Mouse (Mus musculus): Measurements from ENCODE around the gene Cntd1. TPM values are rescaled to one million over a fixed set of nuclear protein-coding genes. Genes with fewer than 3 reads are reported as not detected.
"Not testable (repeated sequence)": the region's sequence is repeated elsewhere in the genome, so short reads cannot be mapped to it uniquely, and the experiment has no call there.

Gene Cntd1
- total RNA-seq, 2 experiments from 2014 or later, result 0.32 to 0.39 TPM

DNA sequence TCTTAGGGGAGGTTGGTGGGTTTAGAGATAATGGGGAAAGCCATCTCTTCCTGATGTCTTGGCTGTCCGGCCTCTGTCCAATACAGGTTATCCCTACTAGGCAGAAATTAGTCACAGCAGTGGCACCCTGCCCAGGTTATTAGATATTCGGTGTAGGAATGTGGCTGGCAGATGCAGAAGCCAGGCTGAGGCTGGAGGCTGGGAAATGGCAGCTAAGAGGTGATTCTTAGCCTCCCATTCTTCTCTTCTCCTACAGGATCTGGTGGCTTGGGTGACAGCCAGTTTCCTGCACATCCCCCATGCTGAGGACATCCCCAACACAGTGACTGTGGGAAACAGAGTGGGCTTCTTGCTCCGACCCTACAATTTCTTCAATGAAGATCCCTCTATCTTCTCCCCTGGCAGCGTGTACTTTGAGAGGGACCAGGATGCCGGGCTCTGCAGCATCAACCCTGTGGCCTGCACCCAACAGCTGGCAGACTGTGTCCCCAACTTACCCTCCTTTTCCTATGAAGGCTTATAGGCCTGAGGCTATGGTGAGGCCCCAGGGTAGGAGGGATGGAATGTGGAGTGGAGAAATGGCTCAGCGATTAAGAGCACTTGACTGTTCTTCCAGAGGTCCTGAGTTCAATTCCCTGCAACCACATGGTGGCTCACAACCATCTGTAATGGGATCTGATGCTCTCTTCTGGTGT is 50.3 kb downstream of the Cntd1 start:
- DNase-seq (ENCODE audit: low spot score in 2 of 2), result peak in 1 of 2 experiments; percentile 70

DNA sequence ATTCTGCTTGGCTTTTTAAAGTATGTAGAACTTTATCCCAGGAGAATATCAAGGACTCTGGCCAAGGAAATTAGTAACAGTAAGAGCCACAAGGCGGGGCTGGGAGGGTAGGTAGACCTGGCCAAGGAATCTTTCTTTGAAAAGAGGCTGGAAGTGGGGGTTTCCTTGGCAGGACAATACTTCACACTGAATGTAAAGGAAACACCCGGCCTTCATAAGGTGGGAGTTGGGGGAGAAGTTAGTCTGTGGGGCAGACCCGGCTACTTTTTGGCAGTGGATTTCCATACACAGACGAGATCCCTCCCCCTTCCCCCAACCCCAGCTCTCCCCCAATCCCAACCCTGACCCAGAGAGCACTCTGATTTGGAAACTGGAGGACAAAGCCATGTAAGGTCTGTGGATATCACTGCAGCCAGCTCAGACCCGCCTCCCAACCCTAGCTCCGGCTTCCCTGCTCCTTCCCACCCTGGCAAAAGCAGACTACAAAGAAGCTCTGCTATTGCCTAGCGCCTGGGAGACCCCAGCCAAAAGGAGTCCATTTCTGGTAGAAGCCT is 51.6 kb downstream of the Cntd1 start, which contains the start of gene Aoc3:
TSS of gene Aoc3 (plus strand) at position 235 of the 554 bp plus-strand sequence.
- peak in 1 of 2 experiments; percentile 53 for DNase-seq (ENCODE audit: low spot score in 2 of 2)

DNA sequence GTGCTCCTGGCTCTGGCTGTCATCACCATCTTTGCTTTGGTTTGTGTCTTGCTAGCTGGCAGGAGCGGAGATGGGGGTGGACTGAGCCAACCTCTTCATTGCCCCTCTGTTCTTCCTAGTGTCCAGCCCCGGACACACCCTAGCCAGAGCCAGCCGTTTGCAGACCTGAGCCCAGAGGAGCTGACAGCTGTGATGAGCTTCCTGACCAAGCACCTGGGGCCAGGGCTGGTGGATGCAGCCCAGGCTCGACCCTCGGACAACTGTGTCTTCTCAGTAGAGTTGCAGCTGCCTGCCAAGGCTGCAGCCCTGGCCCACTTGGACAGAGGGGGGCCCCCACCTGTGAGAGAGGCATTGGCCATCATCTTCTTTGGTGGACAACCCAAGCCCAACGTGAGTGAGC is 52.1 kb downstream of the Cntd1 start:
- DNase-seq (ENCODE audit: low spot score in 2 of 2), result not testable (repeated sequence)

DNA sequence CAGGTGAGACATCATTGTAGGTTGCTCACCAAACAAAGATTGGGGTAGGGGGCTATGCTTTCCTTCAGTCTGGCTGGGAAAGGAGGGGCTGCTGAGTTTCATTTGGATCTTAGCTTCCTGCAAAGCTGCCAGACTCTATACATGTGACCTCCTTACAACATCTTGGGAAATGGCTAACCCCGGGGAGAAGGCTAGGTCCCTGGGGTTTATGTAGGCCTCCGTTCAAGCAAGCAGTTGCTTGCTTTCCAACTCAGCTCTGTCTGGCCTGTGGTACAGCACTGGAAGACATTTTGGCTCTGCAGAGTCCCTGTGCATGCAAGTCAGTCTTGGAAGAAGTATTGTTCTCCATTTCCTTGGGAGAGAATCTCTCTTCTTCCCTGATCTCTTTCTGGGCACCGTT is 53.7 kb downstream of the Cntd1 start:
- no peak for DNase-seq (ENCODE audit: low spot score in 2 of 2)

DNA sequence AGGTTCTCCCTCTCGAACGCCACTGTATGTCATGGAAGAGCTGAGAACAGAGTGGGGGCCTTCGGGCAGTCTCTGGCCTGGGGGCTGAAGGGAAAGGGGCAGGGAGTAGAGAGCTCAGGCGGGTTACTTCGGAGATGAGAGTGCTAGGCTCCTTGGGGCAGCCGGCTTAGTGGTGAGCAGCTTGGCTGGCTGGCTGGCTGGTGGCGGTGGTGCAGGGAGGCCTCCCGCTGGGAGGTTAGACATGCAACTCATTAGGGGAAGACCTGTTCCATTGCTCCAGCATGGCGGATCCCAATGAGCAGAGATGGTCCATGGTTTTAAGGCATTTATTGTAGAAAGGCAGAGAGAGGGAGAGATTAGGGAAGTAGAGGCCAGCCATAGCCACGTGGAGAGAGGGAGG is 55.2 kb downstream of the Cntd1 start:
- no peak for DNase-seq (ENCODE audit: low spot score in 2 of 2)

DNA sequence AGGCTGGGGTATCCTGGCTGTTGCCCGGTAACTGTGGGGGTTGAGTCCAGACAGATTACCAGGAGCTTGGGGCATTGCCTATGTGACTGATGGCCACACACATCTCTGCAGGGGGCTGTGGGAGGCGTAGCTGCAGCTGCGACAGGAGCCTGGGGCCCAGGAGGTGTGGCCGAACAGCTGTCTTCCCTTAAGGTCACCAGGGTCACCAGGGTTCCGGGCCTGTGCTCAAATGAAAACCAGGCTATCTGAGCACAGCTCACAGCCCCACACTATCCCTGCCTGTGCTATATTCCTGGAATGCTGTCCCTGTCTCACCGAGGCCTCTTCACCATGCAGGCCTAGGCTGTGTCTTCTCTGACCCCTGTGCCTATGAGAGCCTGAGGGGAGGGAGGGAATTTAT is 55.7 kb downstream of the Cntd1 start:
- no peak for DNase-seq (ENCODE audit: low spot score in 2 of 2)

DNA sequence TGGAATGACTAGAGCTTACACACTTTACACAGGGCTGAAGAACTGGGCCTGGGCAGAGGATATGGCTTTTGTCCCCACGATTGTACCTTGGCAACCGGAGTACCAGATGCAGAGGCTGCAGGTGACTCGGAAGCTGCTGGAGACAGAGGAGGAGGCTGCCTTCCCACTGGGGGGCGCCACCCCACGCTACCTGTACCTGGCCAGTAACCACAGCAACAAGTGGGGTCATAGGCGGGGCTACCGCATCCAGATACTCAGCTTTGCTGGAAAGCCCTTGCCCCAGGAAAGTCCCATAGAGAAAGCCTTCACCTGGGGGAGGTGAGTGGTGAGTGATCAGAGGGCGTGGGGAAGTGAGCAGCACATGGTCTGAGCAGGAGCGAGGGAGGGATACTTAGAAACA is 56.9 kb downstream of the Cntd1 start:
- no peak for DNase-seq (ENCODE audit: low spot score in 2 of 2)

DNA sequence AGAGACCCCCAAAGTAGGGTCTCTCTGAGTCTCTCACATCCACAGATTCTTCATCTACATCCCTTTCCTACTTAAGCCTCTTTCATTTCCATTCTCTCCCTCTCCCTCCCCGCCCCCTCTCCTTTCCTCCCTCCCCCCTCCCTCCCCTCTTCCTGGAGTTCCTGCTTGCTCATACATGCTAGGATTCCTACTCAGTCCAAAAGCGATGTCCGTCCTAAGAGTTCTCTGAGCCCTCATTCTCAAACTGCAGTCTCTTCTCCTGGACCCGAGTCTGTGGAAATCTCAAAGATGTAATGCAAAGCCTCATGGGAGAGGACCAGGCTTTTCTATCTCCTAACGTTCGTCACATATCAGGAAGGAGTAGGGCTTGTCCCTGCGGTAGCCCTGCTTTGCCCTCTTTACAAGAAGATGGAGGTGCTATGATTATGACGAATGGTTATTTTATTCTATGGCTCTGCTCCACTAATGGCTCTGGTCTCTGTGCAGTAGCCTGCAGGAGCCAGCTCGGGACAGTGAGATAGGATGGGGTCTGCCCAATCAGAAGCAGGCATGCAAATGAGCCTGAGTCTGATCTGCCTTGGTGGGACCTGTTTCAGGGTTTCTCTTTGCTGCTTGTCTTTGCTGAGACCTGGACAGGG is 59.4 kb downstream of the Cntd1 start:
- DNase-seq (ENCODE audit: low spot score in 2 of 2), result no peak

Other genes starting within 250 kb of the Cntd1 start
- 10 to 100 TPM; 11.4 to 12.8 TPM for gene Naglu, start 209.0 kb upstream of the Cntd1 start, total RNA-seq (2021)
- under 1 TPM; 0.20 to 0.21 TPM for gene Hsd17b1, start 200.6 kb upstream of the Cntd1 start, total RNA-seq (2021)
- gene Coasy, start 196.4 kb upstream of the Cntd1 start, total RNA-seq (2021), result 10 to 100 TPM; 15.1 to 17.8 TPM
- gene Mlx, start 191.7 kb upstream of the Cntd1 start, total RNA-seq (2021), result 10 to 100 TPM; 13.1 to 13.4 TPM
- gene Psmc3ip, start 183.6 kb upstream of the Cntd1 start, total RNA-seq (2021), result 1 to 10 TPM; 4.9 to 6.2 TPM
- 10 to 100 TPM; 41.6 to 42.9 TPM for gene Retreg3, start 159.1 kb upstream of the Cntd1 start, total RNA-seq (2021)
- gene Tubg1, start 159.1 kb upstream of the Cntd1 start, total RNA-seq (2021), result 10 to 100 TPM; 39.3 to 42.1 TPM
- gene Tubg2, start 123.1 kb upstream of the Cntd1 start, total RNA-seq (2021), result 1 to 10 TPM; 6.8 TPM
- gene Cntnap1, start 108.5 kb upstream of the Cntd1 start, total RNA-seq (2021), result 1 to 10 TPM; 3.2 to 4.1 TPM
- 10 to 100 TPM; 39.5 to 41.4 TPM for gene Plekhh3, start 107.7 kb upstream of the Cntd1 start, total RNA-seq (2021)
- under 1 TPM; 0.36 to 0.37 TPM for gene Ccr10, start 103.6 kb upstream of the Cntd1 start, total RNA-seq (2021)
- 10 to 100 TPM; 19.3 to 24.6 TPM for gene Ezh1, start 52.5 kb upstream of the Cntd1 start, total RNA-seq (2021)
- gene Ramp2, start 33.0 kb upstream of the Cntd1 start, total RNA-seq (2021), result 10 to 100 TPM; 82.6 to 85.8 TPM
- 10 to 100 TPM; 48.6 to 48.8 TPM for gene Vps25, start 25.3 kb upstream of the Cntd1 start, total RNA-seq (2021)
- 1 to 10 TPM in 1 of 2 experiments, under 1 TPM in 1; 0.83 to 1.7 TPM for gene Wnk4, start 18.4 kb upstream of the Cntd1 start, total RNA-seq (2021)
- gene Coa3, start 102 bp downstream of the Cntd1 start, total RNA-seq (2021), result 10 to 100 TPM; 59.8 to 71.2 TPM
- gene Becn1, start 23.3 kb downstream of the Cntd1 start, total RNA-seq (2021), result 10 to 100 TPM; 82.5 to 86.9 TPM
- gene Psme3, start 37.2 kb downstream of the Cntd1 start, total RNA-seq (2021), result 10 to 100 TPM; 62.6 to 84.7 TPM
- 1 to 10 TPM; 2.8 to 3.0 TPM for gene Aoc2, start 46.1 kb downstream of the Cntd1 start, total RNA-seq (2021)
- gene Aoc3, start 51.6 kb downstream of the Cntd1 start, total RNA-seq (2021), result 10 to 100 TPM; 47.2 to 49.8 TPM
- gene G6pc, start 88.5 kb downstream of the Cntd1 start, total RNA-seq (2021), result under 1 TPM in 1 of 2 experiments, not detected in 1; 0.47 TPM
- 10 to 100 TPM; 15.6 to 20.3 TPM for gene Aarsd1, start 138.6 kb downstream of the Cntd1 start, total RNA-seq (2021)
- gene Gm27029, start 145.8 kb downstream of the Cntd1 start, total RNA-seq (2021), result 1 to 10 TPM; 4.5 to 7.3 TPM
- 1 to 10 TPM; 8.6 to 9.5 TPM for gene Rundc1, start 146.1 kb downstream of the Cntd1 start, total RNA-seq (2021)
- 10 to 100 TPM; 56.2 to 80.9 TPM for gene Ptges3l, start 146.3 kb downstream of the Cntd1 start, total RNA-seq (2021)
- gene Rpl27, start 163.3 kb downstream of the Cntd1 start, total RNA-seq (2021), result 10 to 100 TPM; 81.3 to 87.8 TPM
- gene Ifi35, start 169.4 kb downstream of the Cntd1 start, total RNA-seq (2021), result 1 to 10 TPM; 8.0 to 8.9 TPM
- 1 to 10 TPM; 8.1 to 8.3 TPM for gene Rnd2, start 186.0 kb downstream of the Cntd1 start, total RNA-seq (2021)
- gene Vat1, start 187.2 kb downstream of the Cntd1 start, total RNA-seq (2021), result 10 to 100 TPM; 72.6 to 79.3 TPM